Mouse (Mus musculus): ENCODE results near the gene Zfp281.

The Zfp281 gene

GRCm38 (mm10) chr1:136613300-136613751, 11.4 kb upstream of the Zfp281 start:
- DNase-seq (ENCODE audit: extremely low spot score, low spot score), result no peak

- DNase-seq (ENCODE audit: extremely low spot score, low spot score), result no peak
Observed at GRCm38 (mm10) chr1:136614748-136615440, 9.8 kb upstream of the Zfp281 start.

- no peak for DNase-seq (ENCODE audit: extremely low spot score, low spot score)
Observed at GRCm38 (mm10) chr1:136617163-136617788, 7.4 kb upstream of the Zfp281 start.

GRCm38 (mm10) chr1:136618570-136618969, 6.1 kb upstream of the Zfp281 start:
- no peak for DNase-seq (ENCODE audit: extremely low spot score, low spot score)

- DNase-seq (ENCODE audit: extremely low spot score, low spot score), result peak; percentile 72
Observed at GRCm38 (mm10) chr1:136625019-136625895, 556 bp downstream of the Zfp281 start.

GRCm38 (mm10) chr1:136626141-136626540, 1.4 kb downstream of the Zfp281 start:
- DNase-seq (ENCODE audit: extremely low spot score, low spot score), result no peak

GRCm38 (mm10) chr1:136626756-136627155, 2.1 kb downstream of the Zfp281 start:
- DNase-seq (ENCODE audit: extremely low spot score, low spot score), result no peak

- DNase-seq (ENCODE audit: extremely low spot score, low spot score), result no peak
Observed at GRCm38 (mm10) chr1:136627591-136627990, 2.9 kb downstream of the Zfp281 start.

GRCm38 (mm10) chr1:136632891-136633290, 8.2 kb downstream of the Zfp281 start:
- DNase-seq (ENCODE audit: extremely low spot score, low spot score), result no peak

GRCm38 (mm10) chr1:136635644-136636043, 10.9 kb downstream of the Zfp281 start:
- no peak for DNase-seq (ENCODE audit: extremely low spot score, low spot score)

- DNase-seq (ENCODE audit: extremely low spot score, low spot score), result no peak
Observed at GRCm38 (mm10) chr1:136636946-136637345, 12.2 kb downstream of the Zfp281 start.

GRCm38 (mm10) chr1:136637696-136638095, 13.0 kb downstream of the Zfp281 start:
- DNase-seq (ENCODE audit: extremely low spot score, low spot score), result no peak

GRCm38 (mm10) chr1:136638211-136638610, 13.5 kb downstream of the Zfp281 start:
- DNase-seq (ENCODE audit: extremely low spot score, low spot score), result no peak

- DNase-seq (ENCODE audit: extremely low spot score, low spot score), result no peak
Observed at GRCm38 (mm10) chr1:136638699-136639098, 14.0 kb downstream of the Zfp281 start.

GRCm38 (mm10) chr1:136639221-136639620, 14.5 kb downstream of the Zfp281 start:
- DNase-seq (ENCODE audit: extremely low spot score, low spot score), result no peak

GRCm38 (mm10) chr1:136642701-136643100, 18.0 kb downstream of the Zfp281 start:
- DNase-seq (ENCODE audit: extremely low spot score, low spot score), result no peak

- no peak for DNase-seq (ENCODE audit: extremely low spot score, low spot score)
Observed at GRCm38 (mm10) chr1:136644486-136644885, 19.8 kb downstream of the Zfp281 start.

- no peak for DNase-seq (ENCODE audit: extremely low spot score, low spot score)
Observed at GRCm38 (mm10) chr1:136645849-136646625, 21.3 kb downstream of the Zfp281 start.

GRCm38 (mm10) chr1:136652066-136652465, 27.4 kb downstream of the Zfp281 start:
- DNase-seq (ENCODE audit: extremely low spot score, low spot score), result no peak

- DNase-seq (ENCODE audit: extremely low spot score, low spot score), result no peak
Observed at GRCm38 (mm10) chr1:136653526-136653925, 28.8 kb downstream of the Zfp281 start.

- no peak for DNase-seq (ENCODE audit: extremely low spot score, low spot score)
Observed at GRCm38 (mm10) chr1:136654385-136654784, 29.7 kb downstream of the Zfp281 start.

All from neural tube, embryonic 10.5 days (tissue).